Mouse (Mus musculus): Measurements from ENCODE around the gene Ppp1r12a.
A peak's percentile ranks its signal among the peaks of the same experiment; 100 is the strongest.

Gene Ppp1r12a

GRCm38 (mm10) chr10:108197498-108197897, 35.5 kb downstream of the Ppp1r12a start:
- Histone ChIP-seq H3K4me1 (replicated peaks; ENCODE audit: low read depth, low read length) (peaks cover 10% of the 10 kb centered on the region), H3K36me3 (ENCODE audit: insufficient read depth, low read length) (peaks cover 21% of the 10 kb centered on the region), H3K27me3 (ENCODE audit: insufficient read depth, low read length) (no peaks in the 10 kb centered on the region), H3K9me3 (ENCODE audit: low read length) (no peaks in the 10 kb centered on the region), H3K4me3 (replicated peaks; ENCODE audit: low read length) (no peak overlapping the region)
- TF ChIP-seq NANOG (IDR thresholded peaks at IDR 0.05; ENCODE audit: borderline replicate concordance, low read length) (no peak), POU5F1 (IDR thresholded peaks at IDR 0.05; ENCODE audit: borderline replicate concordance, low read length) (no peak), CTCF (conservative IDR thresholded peaks at IDR 0.05; ENCODE audit: low read length) (no peak)

- H3K4me3 ChIP-seq (replicated peaks; ENCODE audit: low read length) = no peak overlapping the region
- peaks cover 14% of the 10 kb centered on the region for H3K4me1 ChIP-seq (replicated peaks; ENCODE audit: low read depth, low read length)
- no peak for TF ChIP-seq POU5F1 (IDR thresholded peaks at IDR 0.05; ENCODE audit: borderline replicate concordance, low read length)
- TF ChIP-seq CTCF (conservative IDR thresholded peaks at IDR 0.05; ENCODE audit: low read length) = no peak
- TF ChIP-seq NANOG (IDR thresholded peaks at IDR 0.05; ENCODE audit: borderline replicate concordance, low read length) = no peak
- peaks cover 25% of the 10 kb centered on the region for H3K36me3 ChIP-seq (ENCODE audit: insufficient read depth, low read length)
- no peaks in the 10 kb centered on the region for H3K9me3 ChIP-seq (ENCODE audit: low read length)
- no peaks in the 10 kb centered on the region for H3K27me3 ChIP-seq (ENCODE audit: insufficient read depth, low read length)
Observed at GRCm38 (mm10) chr10:108198945-108199344, 37.0 kb downstream of the Ppp1r12a start.

GRCm38 (mm10) chr10:108202126-108202525, 40.1 kb downstream of the Ppp1r12a start:
- Histone ChIP-seq H3K36me3 (ENCODE audit: insufficient read depth, low read length) (peaks cover 37% of the 10 kb centered on the region), H3K4me3 (replicated peaks; ENCODE audit: low read length) (no peak overlapping the region), H3K4me1 (replicated peaks; ENCODE audit: low read depth, low read length) (peaks cover 9% of the 10 kb centered on the region; the same call in 1 of the 2 replicates), H3K9me3 (ENCODE audit: low read length) (no peaks in the 10 kb centered on the region), H3K27me3 (ENCODE audit: insufficient read depth, low read length) (no peaks in the 10 kb centered on the region)
- TF ChIP-seq NANOG (IDR thresholded peaks at IDR 0.05; ENCODE audit: borderline replicate concordance, low read length) (no peak), POU5F1 (IDR thresholded peaks at IDR 0.05; ENCODE audit: borderline replicate concordance, low read length) (no peak), CTCF (conservative IDR thresholded peaks at IDR 0.05; ENCODE audit: low read length) (no peak)

- Histone ChIP-seq H3K4me1 (replicated peaks; ENCODE audit: low read depth, low read length) (peaks cover 15% of the 10 kb centered on the region; the same call in 1 of the 2 replicates), H3K9me3 (ENCODE audit: low read length) (no peaks in the 10 kb centered on the region), H3K27me3 (ENCODE audit: insufficient read depth, low read length) (no peaks in the 10 kb centered on the region), H3K4me3 (replicated peaks; ENCODE audit: low read length) (no peak overlapping the region), H3K36me3 (ENCODE audit: insufficient read depth, low read length) (peaks cover 44% of the 10 kb centered on the region)
- TF ChIP-seq CTCF (conservative IDR thresholded peaks at IDR 0.05; ENCODE audit: low read length) = no peak
- no peak for TF ChIP-seq NANOG (IDR thresholded peaks at IDR 0.05; ENCODE audit: borderline replicate concordance, low read length)
Observed at GRCm38 (mm10) chr10:108203440-108203839, 41.4 kb downstream of the Ppp1r12a start.

- TF ChIP-seq POU5F1 (IDR thresholded peaks at IDR 0.05; ENCODE audit: borderline replicate concordance, low read length) (no peak), CTCF (conservative IDR thresholded peaks at IDR 0.05; ENCODE audit: low read length) (no peak), NANOG (IDR thresholded peaks at IDR 0.05; ENCODE audit: borderline replicate concordance, low read length) (no peak)
- no peaks in the 10 kb centered on the region for H3K27me3 ChIP-seq (ENCODE audit: insufficient read depth, low read length)
- peaks cover 6% of the 10 kb centered on the region; the same call in 1 of the 2 replicates for H3K4me1 ChIP-seq (replicated peaks; ENCODE audit: low read depth, low read length)
- H3K4me3 ChIP-seq (replicated peaks; ENCODE audit: low read length) = no peak overlapping the region
- peaks cover 37% of the 10 kb centered on the region for H3K36me3 ChIP-seq (ENCODE audit: insufficient read depth, low read length)
- no peaks in the 10 kb centered on the region for H3K9me3 ChIP-seq (ENCODE audit: low read length)
Observed at GRCm38 (mm10) chr10:108209396-108209795, 47.4 kb downstream of the Ppp1r12a start.

- Histone ChIP-seq H3K36me3 (ENCODE audit: insufficient read depth, low read length) (peaks cover 35% of the 10 kb centered on the region), H3K4me1 (replicated peaks; ENCODE audit: low read depth, low read length) (0 out of 2 replicates have a peak, but pooled peaks cover 7% of the 10 kb centered on the region), H3K9me3 (ENCODE audit: low read length) (no peaks in the 10 kb centered on the region), H3K4me3 (replicated peaks; ENCODE audit: low read length) (no peak overlapping the region), H3K27me3 (ENCODE audit: insufficient read depth, low read length) (no peaks in the 10 kb centered on the region)
- TF ChIP-seq POU5F1 (IDR thresholded peaks at IDR 0.05; ENCODE audit: borderline replicate concordance, low read length) (no peak), CTCF (conservative IDR thresholded peaks at IDR 0.05; ENCODE audit: low read length) (no peak), NANOG (IDR thresholded peaks at IDR 0.05; ENCODE audit: borderline replicate concordance, low read length) (no peak)
Observed at GRCm38 (mm10) chr10:108224413-108224812, 62.4 kb downstream of the Ppp1r12a start.

- Histone ChIP-seq H3K9me3 (ENCODE audit: low read length) (no peaks in the 10 kb centered on the region), H3K36me3 (ENCODE audit: insufficient read depth, low read length) (peaks cover 53% of the 10 kb centered on the region), H3K27me3 (ENCODE audit: insufficient read depth, low read length) (no peaks in the 10 kb centered on the region), H3K4me1 (replicated peaks; ENCODE audit: low read depth, low read length) (peaks cover 19% of the 10 kb centered on the region), H3K4me3 (replicated peaks; ENCODE audit: low read length) (no peak overlapping the region)
- TF ChIP-seq POU5F1 (IDR thresholded peaks at IDR 0.05; ENCODE audit: borderline replicate concordance, low read length) = no peak
- TF ChIP-seq NANOG (IDR thresholded peaks at IDR 0.05; ENCODE audit: borderline replicate concordance, low read length) = no peak
- TF ChIP-seq CTCF (conservative IDR thresholded peaks at IDR 0.05; ENCODE audit: low read length) = no peak
Observed at GRCm38 (mm10) chr10:108237049-108237448, 75.1 kb downstream of the Ppp1r12a start.

- no peak overlapping the region for H3K4me3 ChIP-seq (replicated peaks; ENCODE audit: low read length)
- peaks cover 47% of the 10 kb centered on the region for H3K36me3 ChIP-seq (ENCODE audit: insufficient read depth, low read length)
- no peaks in the 10 kb centered on the region for H3K9me3 ChIP-seq (ENCODE audit: low read length)
- TF ChIP-seq NANOG (IDR thresholded peaks at IDR 0.05; ENCODE audit: borderline replicate concordance, low read length) = no peak
- TF ChIP-seq CTCF (conservative IDR thresholded peaks at IDR 0.05; ENCODE audit: low read length) = no peak
- TF ChIP-seq POU5F1 (IDR thresholded peaks at IDR 0.05; ENCODE audit: borderline replicate concordance, low read length) = no peak
- no peaks in the 10 kb centered on the region for H3K27me3 ChIP-seq (ENCODE audit: insufficient read depth, low read length)
- peaks cover 19% of the 10 kb centered on the region for H3K4me1 ChIP-seq (replicated peaks; ENCODE audit: low read depth, low read length)
Observed at GRCm38 (mm10) chr10:108239061-108239460, 77.1 kb downstream of the Ppp1r12a start.

- H3K4me1 ChIP-seq (replicated peaks; ENCODE audit: low read depth, low read length) = peaks cover 9% of the 10 kb centered on the region
- TF ChIP-seq CTCF (conservative IDR thresholded peaks at IDR 0.05; ENCODE audit: low read length) (no peak), POU5F1 (IDR thresholded peaks at IDR 0.05; ENCODE audit: borderline replicate concordance, low read length) (0 out of 2 replicates have a peak, but pooled peaks have one; percentile 20), NANOG (IDR thresholded peaks at IDR 0.05; ENCODE audit: borderline replicate concordance, low read length) (peak; percentile 90)
- H3K36me3 ChIP-seq (ENCODE audit: insufficient read depth, low read length) = peaks cover 57% of the 10 kb centered on the region
- H3K4me3 ChIP-seq (replicated peaks; ENCODE audit: low read length) = peak overlapping the region; percentile 14; the same call in 1 of the 2 replicates
- H3K27me3 ChIP-seq (ENCODE audit: insufficient read depth, low read length) = no peaks in the 10 kb centered on the region
- no peaks in the 10 kb centered on the region for H3K9me3 ChIP-seq (ENCODE audit: low read length)
Observed at GRCm38 (mm10) chr10:108250710-108251109, 88.7 kb downstream of the Ppp1r12a start.

Data from E14TG2a.4 (cell line).